Mouse (Mus musculus) MEL (cell line): Measurements from ENCODE around the gene Daam1. TPM values are rescaled to one million over a fixed set of nuclear protein-coding genes. Genes with fewer than 3 reads are reported as not detected.

ENCODE experiments used
- DNase-seq: peaks from one replicate; pipeline ENCODE4 v3.0.0; 2011; ENCODE audit warnings: low read depth, low spot score
- H3K27ac ChIP-seq: 2 replicates; pipeline ENCODE4 v1.5.1; 2012; ENCODE audit warnings: low read depth, mild to moderate bottlenecking, control low read depth, low read length, moderate library complexity; ENCODE audit not compliant: control insufficient read depth
- H3K27me3 ChIP-seq, 2 experiments: fragments of 150-350 bp in 1 of 2; sonication (generic) in 1 of 2; 2 replicates each; pipeline ENCODE4 v1.6.1; 2012; ENCODE audit warnings: low read length in 2 of 2, mild to moderate bottlenecking in 2 of 2, improper control_type of control experiment in 1 of 2, moderate library complexity in 1 of 2; ENCODE audit not compliant: insufficient read depth in 2 of 2, control insufficient read depth in 1 of 2
- H3K36me3 ChIP-seq, 2 experiments: 2 replicates each; pipeline ENCODE4 v1.6.1; 2012 to 2014; ENCODE audit warnings: low read length in 2 of 2, improper control_type of control experiment in 1 of 2, inconsistent platforms in 1 of 2, mild to moderate bottlenecking in 1 of 2; ENCODE audit not compliant: insufficient read depth in 2 of 2, control insufficient read depth in 1 of 2
- H3K4me1 ChIP-seq, 2 experiments: fragments of 150-350 bp in 1 of 2; sonication (generic) in 1 of 2; 2 replicates each; pipeline ENCODE4 v1.6.1; 2012; ENCODE audit warnings: low read length in 2 of 2, improper control_type of control experiment in 1 of 2, mild to moderate bottlenecking in 1 of 2; ENCODE audit not compliant: insufficient read depth in 2 of 2, control insufficient read depth in 1 of 2
- H3K4me3 ChIP-seq, 2 experiments: fragments of 150-350 bp in 1 of 2; sonication (generic) in 1 of 2; 2 replicates each; pipeline ENCODE4 v1.5.1; 2012; ENCODE audit warnings: low read depth in 2 of 2, low read length in 2 of 2, mild to moderate bottlenecking in 2 of 2, moderate library complexity in 2 of 2, control low read depth in 1 of 2, improper control_type of control experiment in 1 of 2; ENCODE audit not compliant: control insufficient read depth in 1 of 2, insufficient read depth in 1 of 2
- H3K79me2 ChIP-seq: 2 replicates; pipeline ENCODE4 v1.6.1; 2012; ENCODE audit warnings: mild to moderate bottlenecking, low read length, moderate library complexity; ENCODE audit not compliant: control insufficient read depth, poor library complexity, insufficient read depth
- H3K9ac ChIP-seq: 2 replicates; pipeline ENCODE4 v1.6.1; 2012; ENCODE audit warnings: low read depth, mild to moderate bottlenecking, control low read depth, low read length, moderate library complexity; ENCODE audit not compliant: control insufficient read depth, poor library complexity, severe bottlenecking
- H3K9me3 ChIP-seq: fragments of 150-350 bp; sonication (generic); replicated peaks from 2 replicates; pipeline ENCODE4 v1.6.1; 2012; ENCODE audit warnings: mild to moderate bottlenecking, low read length, improper control_type of control experiment, moderate library complexity; ENCODE audit not compliant: insufficient read depth
- E2F4 ChIP-seq: IDR thresholded peaks from 2 replicates; pipeline ENCODE4 v1.6.1; 2011; ENCODE audit warnings: low read depth, low read length, improper control_type of control experiment, borderline replicate concordance
- ELF1 ChIP-seq: IDR thresholded peaks from 2 replicates; pipeline ENCODE4 v1.6.1; 2014; ENCODE audit warnings: low read depth, mild to moderate bottlenecking, inconsistent platforms, low read length, improper control_type of control experiment, moderate library complexity
- EP300 ChIP-seq, 2 experiments: IDR thresholded peaks; 2 replicates each; pipeline ENCODE4 v1.6.1; 2011; ENCODE audit warnings: improper control_type of control experiment in 2 of 2, low read length in 2 of 2, low read depth in 1 of 2, mild to moderate bottlenecking in 1 of 2
- GABPA ChIP-seq: IDR thresholded peaks from 2 replicates; pipeline ENCODE4 v1.6.1; 2012; ENCODE audit warnings: low read depth, mild to moderate bottlenecking, inconsistent platforms, low read length, improper control_type of control experiment, moderate library complexity
- GATA1 ChIP-seq: IDR thresholded peaks from 2 replicates; pipeline ENCODE4 v1.6.1; 2011; ENCODE audit warnings: low read depth, low read length, improper control_type of control experiment
- HCFC1 ChIP-seq: IDR thresholded peaks from 2 replicates; pipeline ENCODE4 v1.6.1; 2012; ENCODE audit warnings: low read depth, mild to moderate bottlenecking, inconsistent platforms, low read length, improper control_type of control experiment, moderate library complexity
- JUND ChIP-seq: IDR thresholded peaks from 2 replicates; pipeline ENCODE4 v1.6.1; 2011; ENCODE audit warnings: low read depth, mild to moderate bottlenecking, improper control_type of control experiment, low read length
- KAT2A ChIP-seq: conservative IDR thresholded peaks from 2 replicates; pipeline ENCODE4 v1.6.1; 2012; ENCODE audit warnings: low read depth, low read length, improper control_type of control experiment, inconsistent platforms
- MAFK ChIP-seq: IDR thresholded peaks from 2 replicates; pipeline ENCODE4 v1.6.1; 2011; ENCODE audit warnings: low read depth, mild to moderate bottlenecking, low read length, improper control_type of control experiment, borderline replicate concordance
- MAX ChIP-seq: IDR thresholded peaks from 2 replicates; pipeline ENCODE4 v1.6.1; 2011; ENCODE audit warnings: low read length, improper control_type of control experiment
- MXI1 ChIP-seq: IDR thresholded peaks from 2 replicates; pipeline ENCODE4 v1.6.1; 2011; ENCODE audit warnings: mild to moderate bottlenecking, low read depth, low read length, improper control_type of control experiment
- MYC ChIP-seq: IDR thresholded peaks from 2 replicates; pipeline ENCODE4 v1.6.1; 2011; ENCODE audit warnings: low read depth, mild to moderate bottlenecking, low read length, improper control_type of control experiment, moderate library complexity
- NELFE ChIP-seq: IDR thresholded peaks from 2 replicates; pipeline ENCODE4 v1.6.1; 2011; ENCODE audit warnings: low read depth, low read length, improper control_type of control experiment
- POLR2A ChIP-seq, 2 experiments: IDR thresholded peaks; 2 replicates each; pipeline ENCODE4 v1.6.1; 2011 to 2012; ENCODE audit warnings: low read length in 2 of 2, mild to moderate bottlenecking in 2 of 2, control low read depth in 1 of 2, improper control_type of control experiment in 1 of 2, low read depth in 1 of 2, moderate library complexity in 1 of 2; ENCODE audit not compliant: control insufficient read depth in 1 of 2, insufficient read depth in 1 of 2, poor library complexity in 1 of 2
- SIN3A ChIP-seq: IDR thresholded peaks from 2 replicates; pipeline ENCODE4 v1.6.1; 2012; ENCODE audit warnings: low read length, improper control_type of control experiment, inconsistent platforms
- SMC3 ChIP-seq: IDR thresholded peaks from 2 replicates; pipeline ENCODE4 v1.6.1; 2011; ENCODE audit warnings: low read depth, low read length, improper control_type of control experiment
- UBTF ChIP-seq: IDR thresholded peaks from 2 replicates; pipeline ENCODE4 v1.6.1; 2012; ENCODE audit warnings: low read depth, mild to moderate bottlenecking, inconsistent platforms, low read length, improper control_type of control experiment, moderate library complexity, borderline replicate concordance; ENCODE audit not compliant: insufficient read depth
- USF1 ChIP-seq: IDR thresholded peaks from 2 replicates; pipeline ENCODE4 v1.6.1; 2014; ENCODE audit warnings: low read depth, mild to moderate bottlenecking, inconsistent platforms, low read length, improper control_type of control experiment, moderate library complexity
- USF2 ChIP-seq, 2 experiments: IDR thresholded peaks; 2 replicates each; pipeline ENCODE4 v1.6.1; 2011 to 2012; ENCODE audit warnings: improper control_type of control experiment in 2 of 2, low read length in 2 of 2, borderline replicate concordance in 1 of 2, inconsistent platforms in 1 of 2, low read depth in 1 of 2, mild to moderate bottlenecking in 1 of 2; ENCODE audit not compliant: insufficient read depth in 1 of 2
- ZC3H11A ChIP-seq: IDR thresholded peaks from 2 replicates; pipeline ENCODE4 v1.6.1; 2012; ENCODE audit warnings: low read depth, mild to moderate bottlenecking, inconsistent platforms, low read length, improper control_type of control experiment
- ZKSCAN1 ChIP-seq: IDR thresholded peaks from 2 replicates; pipeline ENCODE4 v1.6.1; 2012; ENCODE audit warnings: low read depth, mild to moderate bottlenecking, inconsistent platforms, low read length, improper control_type of control experiment, moderate library complexity
- ZMIZ1 ChIP-seq: IDR thresholded peaks from 2 replicates; pipeline ENCODE4 v1.6.1; 2012; ENCODE audit warnings: low read depth, mild to moderate bottlenecking, inconsistent platforms, low read length, improper control_type of control experiment, moderate library complexity
- ZNF384 ChIP-seq: IDR thresholded peaks from 2 replicates; pipeline ENCODE4 v1.6.1; 2012; ENCODE audit warnings: low read depth, mild to moderate bottlenecking, inconsistent platforms, low read length, improper control_type of control experiment
- polyA plus RNA-seq, 2 experiments: library from polyadenylated mRNA; stranded (reverse) in 1 of 2; unstranded in 1 of 2; fragments of >175 nt in 1 of 2; fragments of >200 nt in 1 of 2; gene quantifications; 2 replicates each; pipeline versions ENCODE4 v1.2.1 to v1.2.4; 2012; ENCODE audit warnings: low replicate concordance in 2 of 2, low read depth in 1 of 2; ENCODE audit not compliant: insufficient read length in 2 of 2, insufficient read depth in 1 of 2, missing spikeins in 1 of 2
- total RNA-seq: library from RNA; depleted of rRNA; stranded (reverse); fragments of 300-350 nt; gene quantifications from 2 replicates; pipeline ENCODE4 v1.2.3, GENCODE M21; 2012

Daam1 gene
- total and polyA plus RNA-seq, 3 experiments: 9.2 to 12.0 TPM; not detected in 1

GRCm38 (mm10) chr12:71976361-71976960 lies 145.6 kb downstream of the Daam1 start:
- TF ChIP-seq GABPA (no peak), USF1 (no peak), NELFE (no peak), ZMIZ1 (no peak), ZC3H11A (no peak)
- Histone ChIP-seq H3K9me3 (no peaks in the 10 kb centered on the region), H3K27ac (no peak overlapping the region), H3K4me3 (no peak overlapping the region), H3K4me1 (peaks cover 23 to 35% of the 10 kb centered on the region in 2 experiments), H3K36me3 (peaks cover 0 to 32% of the 10 kb centered on the region in 2 experiments; a peak in 3 of 4 replicates), H3K27me3 (no peaks in the 10 kb centered on the region), H3K79me2 (no peaks in the 10 kb centered on the region), H3K9ac (no peak overlapping the region)
- DNase-seq: peak; percentile 34

DNA sequence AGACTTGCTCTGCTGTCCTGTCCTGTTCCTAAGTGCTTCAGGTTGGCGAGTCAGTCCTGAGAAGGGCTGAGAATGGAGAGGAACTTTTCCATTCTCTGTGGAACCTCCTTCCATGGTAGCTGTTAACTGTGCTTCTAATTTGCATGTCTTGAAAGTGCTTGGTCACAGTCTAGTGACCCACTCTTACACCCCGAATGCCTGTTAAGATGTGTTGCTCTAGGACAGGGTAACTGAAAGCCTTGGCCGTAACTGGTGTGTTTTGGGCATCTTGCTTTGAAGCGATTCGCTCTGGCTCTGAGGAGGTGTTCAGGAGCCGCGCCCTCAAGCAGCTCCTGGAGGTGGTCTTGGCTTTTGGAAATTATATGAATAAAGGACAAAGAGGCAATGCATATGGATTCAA lies 146.5 kb downstream of the Daam1 start:
- H3K27ac ChIP-seq: no peak overlapping the region
- no peaks in the 10 kb centered on the region for H3K79me2 ChIP-seq
- H3K4me3 ChIP-seq: no peak overlapping the region
- no peaks in the 10 kb centered on the region for H3K9me3 ChIP-seq
- peaks cover 0 to 32% of the 10 kb centered on the region in 2 experiments; a peak in 3 of 4 replicates for H3K36me3 ChIP-seq
- TF ChIP-seq E2F4 (no peak), POLR2A (IDR thresholded peaks at IDR 0.05; ENCODE audit: control insufficient read depth in 1 of 2, insufficient read depth in 1 of 2, low read depth in 1 of 2, low read length in 2 of 2, poor library complexity in 1 of 2) (no peak), MAX (no peak), JUND (no peak), MAFK (no peak), NELFE (no peak), SIN3A (no peak), UBTF (no peak)
- TF ChIP-seq, all 39 proteins: peak for 0
- Histone ChIP-seq H3K27me3 (no peaks in the 10 kb centered on the region), H3K4me1 (peaks cover 23 to 35% of the 10 kb centered on the region in 2 experiments), H3K9ac (no peak overlapping the region)
- DNase-seq: no peak

GRCm38 (mm10) chr12:71978513-71979352 lies 147.9 kb downstream of the Daam1 start:
- Histone ChIP-seq H3K4me1 (peaks cover 23 to 35% of the 10 kb centered on the region in 2 experiments), H3K9ac (peak overlapping the region; percentile 8), H3K79me2 (no peaks in the 10 kb centered on the region), H3K4me3 (peak overlapping the region; percentile 1 to 39; a peak in 2 of 4 replicates), H3K9me3 (no peaks in the 10 kb centered on the region), H3K27me3 (no peaks in the 10 kb centered on the region), H3K27ac (peak overlapping the region; percentile 67), H3K36me3 (peaks cover 0 to 32% of the 10 kb centered on the region in 2 experiments; a peak in 3 of 4 replicates)
- DNase-seq: peak; percentile 91
- TF ChIP-seq MYC: peak; percentile 70
- no peak for TF ChIP-seq UBTF
- peak; percentile 91 for TF ChIP-seq GATA1
- TF ChIP-seq ZNF384: no peak
- no peak for TF ChIP-seq USF2 (IDR thresholded peaks at IDR 0.05; ENCODE audit: borderline replicate concordance in 1 of 2, insufficient read depth in 1 of 2, low read depth in 1 of 2, low read length in 2 of 2)
- no peak for TF ChIP-seq SMC3
- peak; percentile 87 for TF ChIP-seq EP300 (IDR thresholded peaks at IDR 0.05; ENCODE audit: low read depth in 1 of 2, low read length in 2 of 2)
- no peak; the same call in 1 of the 2 replicates for TF ChIP-seq KAT2A
- TF ChIP-seq ZKSCAN1: no peak
- TF ChIP-seq ELF1: no peak
- peak; percentile 94 for TF ChIP-seq MXI1
- TF ChIP-seq NELFE: no peak
- TF ChIP-seq HCFC1: peak; percentile 54; the same call in 1 of the 2 replicates
- peak; percentile 56; the same call in 1 of the 2 replicates for TF ChIP-seq MAFK
